Mouse (Mus musculus) liver, embryonic 13.5 days (tissue): Measurements from ENCODE around the gene Nfkb1. TPM values are rescaled to one million over a fixed set of nuclear protein-coding genes. Genes with fewer than 3 reads are reported as not detected.
A peak's percentile ranks its signal among the peaks of the same experiment; 100 is the strongest.

Source experiments
- ATAC-seq: fragments of 200-750 bp; cut with Nextera tagmentation; 2 replicates; pipeline ENCODE4 v1.8.0; 2017; ENCODE audit warnings: low read depth, mild to moderate bottlenecking, moderate number of reproducible peaks, moderate library complexity
- DNase-seq: peaks from one replicate; pipeline ENCODE4 v3.0.0; 2022
- H3K27ac ChIP-seq: fragments of 300-500 bp; sonication (generic); 2 replicates; pipeline ENCODE4 v1.5.1; 2015; ENCODE audit warnings: moderate library complexity, mild to moderate bottlenecking, inconsistent platforms
- H3K27me3 ChIP-seq: fragments of 300-500 bp; sonication (generic); 2 replicates; pipeline ENCODE4 v1.6.1; 2015; ENCODE audit warnings: mild to moderate bottlenecking, inconsistent platforms
- H3K36me3 ChIP-seq: fragments of 300-500 bp; sonication (generic); 2 replicates; pipeline ENCODE4 v1.6.1; 2015; ENCODE audit warnings: mild to moderate bottlenecking, inconsistent platforms
- H3K4me1 ChIP-seq: fragments of 300-500 bp; sonication (generic); replicated peaks from 2 replicates; pipeline ENCODE4 v1.6.1; 2015; ENCODE audit warnings: inconsistent platforms
- H3K4me2 ChIP-seq: fragments of 300-500 bp; sonication (generic); 2 replicates; pipeline ENCODE4 v1.6.1; 2015; ENCODE audit warnings: inconsistent platforms, mild to moderate bottlenecking, moderate library complexity
- H3K4me3 ChIP-seq: fragments of 300-500 bp; sonication (generic); replicated peaks from 2 replicates; pipeline ENCODE4 v1.5.1; 2015; ENCODE audit warnings: mild to moderate bottlenecking, inconsistent platforms
- H3K9ac ChIP-seq: fragments of 300-500 bp; sonication (generic); 2 replicates; pipeline ENCODE4 v1.6.1; 2015; ENCODE audit warnings: mild to moderate bottlenecking, inconsistent platforms
- H3K9me3 ChIP-seq: fragments of 300-500 bp; sonication (generic); replicated peaks from 2 replicates; pipeline ENCODE4 v1.6.1; 2016; ENCODE audit warnings: inconsistent platforms
- WGBS: fragments of 180-500 bp; shearing (Covaris S2); methylation state at CpG from one replicate; pipeline ENCODE4 v1.1.7; 2015; ENCODE audit not compliant: insufficient replicate concordance; 5-methylcytosine and 5-hydroxymethylcytosine counted together
- polyA plus RNA-seq: library from polyadenylated mRNA; unstranded; fragments of >200 nt; fragmentation: Nextera tagmentation; extraction: Ambion mirVana; gene quantifications from 2 replicates; pipeline ENCODE4 v1.2.1, GENCODE M21; 2015

The Nfkb1 gene
- polyA plus RNA-seq, 1 experiment from 2014 or later = 14.1 TPM

GRCm38 (mm10) chr3:135680213-135680843 lies 11.0 kb downstream of the Nfkb1 start:
- no peak overlapping the region for H3K4me3 ChIP-seq
- peaks cover 55% of the 10 kb centered on the region for H3K4me1 ChIP-seq
- no peak overlapping the region for H3K27ac ChIP-seq
- H3K9ac ChIP-seq = no peak overlapping the region
- H3K4me2 ChIP-seq = no peak overlapping the region
- ATAC-seq (0 out of 2 replicates have a peak, but pooled peaks have one; percentile 29), DNase-seq (no peak)
- no peaks in the 10 kb centered on the region for H3K9me3 ChIP-seq
- H3K36me3 ChIP-seq = no peaks in the 10 kb centered on the region
- WGBS = 61% methylated on average over 6 of the region's 6 CpGs
- no peaks in the 10 kb centered on the region for H3K27me3 ChIP-seq

GRCm38 (mm10) chr3:135677064-135677463 lies 14.3 kb downstream of the Nfkb1 start:
- Histone ChIP-seq H3K27me3 (no peaks in the 10 kb centered on the region), H3K4me2 (no peak overlapping the region), H3K9ac (no peak overlapping the region), H3K4me3 (no peak overlapping the region), H3K4me1 (peaks cover 58% of the 10 kb centered on the region), H3K9me3 (no peaks in the 10 kb centered on the region), H3K27ac (no peak overlapping the region), H3K36me3 (no peaks in the 10 kb centered on the region)
- no peak for ATAC-seq
- 30% methylated on average over 5 of the region's 5 CpGs for WGBS
- no peak for DNase-seq

DNA sequence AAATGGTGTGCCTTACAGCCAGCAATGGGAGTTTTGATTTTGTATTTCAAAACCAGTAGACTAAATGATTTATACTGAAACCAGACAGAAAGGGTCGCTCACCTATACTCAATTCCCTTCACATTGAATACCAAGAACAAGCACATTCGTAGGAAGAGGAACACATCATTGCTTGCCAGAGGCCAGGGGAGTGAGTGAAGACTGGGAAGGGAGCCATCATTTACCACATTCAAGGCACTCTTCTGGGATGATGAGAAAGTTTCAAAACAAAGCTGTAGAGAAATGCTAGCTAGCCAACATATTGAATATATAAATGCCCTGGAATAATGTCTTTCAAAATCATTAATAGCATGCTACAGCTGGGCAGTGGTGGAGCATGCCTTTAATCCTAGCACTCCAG lies 15.0 kb downstream of the Nfkb1 start:
- H3K4me1 ChIP-seq = peaks cover 51% of the 10 kb centered on the region
- DNase-seq (no peak), ATAC-seq (no peak)
- no peak overlapping the region for H3K9ac ChIP-seq
- H3K27ac ChIP-seq = no peak overlapping the region
- H3K4me2 ChIP-seq = no peak overlapping the region
- no peak overlapping the region for H3K4me3 ChIP-seq
- H3K36me3 ChIP-seq = no peaks in the 10 kb centered on the region
- H3K9me3 ChIP-seq = no peaks in the 10 kb centered on the region
- 60% methylated on average over 2 of the region's 2 CpGs for WGBS
- H3K27me3 ChIP-seq = no peaks in the 10 kb centered on the region

DNA sequence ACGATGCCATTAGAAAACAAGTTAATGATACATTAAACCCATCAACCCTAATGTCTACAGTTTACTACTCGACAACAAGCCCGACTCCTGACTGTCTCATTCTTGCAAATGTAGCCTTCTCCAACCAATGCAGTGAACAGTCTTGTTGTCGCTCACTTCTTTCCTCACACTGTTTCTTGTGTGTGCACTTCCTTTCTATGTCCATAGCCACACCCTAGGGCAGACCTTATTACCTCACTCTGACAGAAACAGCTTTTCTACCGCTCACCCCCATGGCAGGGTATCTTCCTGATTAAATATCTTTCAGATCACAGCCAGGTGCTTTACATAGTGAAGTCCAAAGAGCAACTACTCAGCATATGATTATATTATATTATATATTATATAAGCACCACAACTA lies 15.9 kb downstream of the Nfkb1 start:
- peaks cover 42% of the 10 kb centered on the region for H3K4me1 ChIP-seq
- H3K27me3 ChIP-seq = no peaks in the 10 kb centered on the region
- DNase-seq (no peak), ATAC-seq (no peak)
- H3K9ac ChIP-seq = no peak overlapping the region
- no peak overlapping the region for H3K4me3 ChIP-seq
- no peaks in the 10 kb centered on the region for H3K36me3 ChIP-seq
- 62% methylated on average over 5 of the region's 5 CpGs for WGBS
- no peaks in the 10 kb centered on the region for H3K9me3 ChIP-seq
- H3K27ac ChIP-seq = no peak overlapping the region
- no peak overlapping the region for H3K4me2 ChIP-seq

- Histone ChIP-seq H3K4me3 (no peak overlapping the region), H3K27me3 (no peaks in the 10 kb centered on the region), H3K36me3 (no peaks in the 10 kb centered on the region), H3K4me1 (peaks cover 38% of the 10 kb centered on the region), H3K9me3 (no peaks in the 10 kb centered on the region), H3K27ac (no peak overlapping the region), H3K4me2 (no peak overlapping the region), H3K9ac (no peak overlapping the region)
- 62% methylated on average over 13 of the region's 13 CpGs for WGBS
- no peak for DNase-seq
- no peak for ATAC-seq
Measured at GRCm38 (mm10) chr3:135674716-135675392, 16.5 kb downstream of the Nfkb1 start.

DNA sequence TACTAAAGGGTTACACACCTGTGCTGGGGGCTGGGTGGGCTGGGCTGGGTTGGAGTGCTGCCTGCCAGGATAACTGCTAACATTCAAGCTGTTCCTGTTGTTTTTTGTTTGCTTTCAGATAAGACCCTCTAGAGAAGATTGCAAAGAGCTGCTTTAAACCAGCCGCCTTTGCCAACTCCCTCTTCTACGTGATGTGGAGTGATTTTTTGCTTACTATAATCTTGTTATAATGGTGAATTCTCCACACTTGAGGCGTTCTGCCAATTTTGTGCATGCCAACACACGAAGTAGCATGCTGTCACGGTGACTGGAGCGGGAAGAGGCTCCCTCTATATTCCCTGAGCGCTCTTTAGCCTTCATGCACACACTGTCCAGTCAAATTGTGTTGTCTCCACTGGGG lies 17.7 kb downstream of the Nfkb1 start:
- no peak for DNase-seq
- H3K4me1 ChIP-seq = peaks cover 38% of the 10 kb centered on the region
- 0 out of 2 replicates have a peak, but pooled peaks cover 6% of the 10 kb centered on the region for H3K36me3 ChIP-seq
- H3K4me3 ChIP-seq = no peak overlapping the region
- no peaks in the 10 kb centered on the region for H3K27me3 ChIP-seq
- no peak overlapping the region for H3K9ac ChIP-seq
- H3K9me3 ChIP-seq = no peaks in the 10 kb centered on the region
- ATAC-seq = peak; percentile 35; the same call in 1 of the 2 replicates
- 0 out of 2 replicates have a peak overlapping the region, but pooled peaks have one; percentile 9 for H3K4me2 ChIP-seq
- 53% methylated on average over 7 of the region's 7 CpGs for WGBS
- H3K27ac ChIP-seq = no peak overlapping the region

- whole genome bisulfite sequencing = 84% methylated on average over 4 of the region's 4 CpGs
- Histone ChIP-seq H3K4me3 (no peak overlapping the region), H3K9me3 (no peaks in the 10 kb centered on the region), H3K4me2 (no peak overlapping the region), H3K36me3 (0 out of 2 replicates have a peak, but pooled peaks cover 7% of the 10 kb centered on the region), H3K27ac (no peak overlapping the region), H3K27me3 (no peaks in the 10 kb centered on the region), H3K9ac (no peak overlapping the region), H3K4me1 (peaks cover 38% of the 10 kb centered on the region)
- ATAC-seq = no peak
- DNase-seq = no peak
Measured at GRCm38 (mm10) chr3:135673041-135673440, 18.3 kb downstream of the Nfkb1 start.

GRCm38 (mm10) chr3:135672135-135672534 lies 19.2 kb downstream of the Nfkb1 start:
- H3K4me1 ChIP-seq = peaks cover 33% of the 10 kb centered on the region
- H3K36me3 ChIP-seq = 0 out of 2 replicates have a peak, but pooled peaks cover 7% of the 10 kb centered on the region
- no peak overlapping the region for H3K9ac ChIP-seq
- WGBS = 72% methylated on average over 5 of the region's 5 CpGs
- no peaks in the 10 kb centered on the region for H3K9me3 ChIP-seq
- no peaks in the 10 kb centered on the region for H3K27me3 ChIP-seq
- no peak overlapping the region for H3K4me2 ChIP-seq
- ATAC-seq (no peak), DNase-seq (no peak)
- H3K4me3 ChIP-seq = no peak overlapping the region
- no peak overlapping the region for H3K27ac ChIP-seq

GRCm38 (mm10) chr3:135670869-135671268 lies 20.5 kb downstream of the Nfkb1 start:
- ATAC-seq = no peak
- WGBS = 59% methylated on average over 4 of the region's 4 CpGs

DNA sequence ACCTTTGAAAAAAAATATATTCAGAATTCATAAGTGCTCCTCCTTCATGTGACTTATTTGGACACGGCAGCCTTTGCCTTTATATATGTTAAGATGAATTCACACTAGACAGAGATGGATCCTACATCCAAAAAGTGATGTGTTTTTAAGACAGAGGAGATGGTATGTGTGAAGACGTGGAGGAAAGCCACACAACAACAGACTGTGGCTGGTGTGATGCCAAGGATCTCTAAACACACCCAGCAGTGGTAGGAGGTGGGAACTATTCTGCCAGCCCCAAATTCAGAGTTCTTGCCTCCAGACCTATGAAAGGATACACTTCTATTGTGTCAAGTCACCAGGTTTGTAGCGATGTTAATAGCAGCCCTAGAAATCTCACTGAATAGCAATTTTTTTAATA lies 24.3 kb downstream of the Nfkb1 start:
- H3K27me3 ChIP-seq = no peaks in the 10 kb centered on the region
- no peaks in the 10 kb centered on the region for H3K9me3 ChIP-seq
- H3K4me2 ChIP-seq = no peak overlapping the region
- H3K4me3 ChIP-seq = no peak overlapping the region
- H3K4me1 ChIP-seq = no peaks in the 10 kb centered on the region
- ATAC-seq = no peak
- no peak overlapping the region for H3K27ac ChIP-seq
- H3K36me3 ChIP-seq = peaks cover 26% of the 10 kb centered on the region; the same call in 1 of the 2 replicates
- no peak for DNase-seq
- WGBS = 75% methylated on average over 3 of the region's 3 CpGs
- H3K9ac ChIP-seq = no peak overlapping the region

More at GRCm38 (mm10) chr3:135670869-135671268, 20.5 kb downstream of the Nfkb1 start:
- no peak overlapping the region for H3K4me2 ChIP-seq
- DNase-seq = no peak
- no peaks in the 10 kb centered on the region for H3K9me3 ChIP-seq
- no peak overlapping the region for H3K9ac ChIP-seq
- peaks cover 24% of the 10 kb centered on the region for H3K4me1 ChIP-seq
- H3K4me3 ChIP-seq = no peak overlapping the region
- no peaks in the 10 kb centered on the region for H3K27me3 ChIP-seq
- peaks cover 10% of the 10 kb centered on the region; the same call in 1 of the 2 replicates for H3K36me3 ChIP-seq
- no peak overlapping the region for H3K27ac ChIP-seq

DNA sequence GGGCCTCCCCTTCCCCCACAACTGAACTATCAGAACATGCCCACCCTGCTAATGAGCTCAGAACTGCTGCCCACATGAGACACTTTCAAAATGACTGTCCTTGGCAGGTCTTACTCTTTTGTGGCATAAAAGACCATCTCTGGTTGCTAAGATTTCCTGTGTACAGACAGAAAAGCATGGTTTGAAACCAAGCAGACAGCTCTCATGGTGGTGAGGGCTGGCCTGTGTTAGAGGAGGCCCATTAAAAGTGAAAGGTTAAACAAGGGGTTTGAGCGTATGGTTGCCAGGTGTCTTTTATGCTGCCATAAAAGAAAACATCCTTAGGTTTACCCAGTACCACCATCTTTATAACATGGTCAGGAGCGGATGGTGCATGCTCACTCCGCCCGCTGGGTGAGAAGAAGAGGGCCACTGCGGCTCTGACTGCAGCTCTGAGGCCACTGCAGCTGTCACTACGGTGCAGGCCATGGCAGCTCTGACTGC lies 25.5 kb downstream of the Nfkb1 start:
- Histone ChIP-seq H3K27me3 (no peaks in the 10 kb centered on the region), H3K4me2 (no peak overlapping the region), H3K4me3 (no peak overlapping the region), H3K9ac (no peak overlapping the region), H3K9me3 (no peaks in the 10 kb centered on the region), H3K4me1 (no peaks in the 10 kb centered on the region), H3K27ac (no peak overlapping the region), H3K36me3 (peaks cover 30% of the 10 kb centered on the region; the same call in 1 of the 2 replicates)
- ATAC-seq (no peak), DNase-seq (no peak)
- 75% methylated on average over 6 of the region's 6 CpGs for WGBS
